Mouse (Mus musculus) granulocyte monocyte progenitor cell, adult 5-6 weeks (primary cell): Measurements from ENCODE around the gene Gm49318. TPM values are rescaled to one million over a fixed set of nuclear protein-coding genes. Genes with fewer than 3 reads are reported as not detected.
A peak's percentile ranks its signal among the peaks of the same experiment; 100 is the strongest.

ENCODE experiments used
- ATAC-seq: replicated peaks from 2 replicates; pipeline ENCODE4 v1.8.0; 2016; ENCODE audit warnings: mild to moderate bottlenecking, moderate TSS enrichment, inconsistent platforms; ENCODE audit not compliant: poor library complexity, severe bottlenecking
- total RNA-seq, 2 experiments: library from RNA; stranded (forward) in 1 of 2; stranded (reverse) in 1 of 2; fragments of 200-712, 200-1000 nt in 1 of 2; fragments of >200 nt in 1 of 2; fragmentation: Nextera tagmentation in 1 of 2; gene quantifications; 2 replicates each; pipeline ENCODE4 v1.2.3; 2014 to 2017

Gm49318 gene
- total RNA-seq, 2 experiments from 2014 or later = not detected

GRCm38 (mm10) chr9:22037826-22038225, 33.2 kb downstream of the Gm49318 start:
- no peak for ATAC-seq

- ATAC-seq = no peak
Measured at GRCm38 (mm10) chr9:22035300-22036044, 35.6 kb downstream of the Gm49318 start.

- ATAC-seq = no peak
Measured at GRCm38 (mm10) chr9:22030386-22030785, 40.7 kb downstream of the Gm49318 start.

GRCm38 (mm10) chr9:22028467-22028866, 42.6 kb downstream of the Gm49318 start:
- no peak for ATAC-seq

GRCm38 (mm10) chr9:22024592-22024991, 46.5 kb downstream of the Gm49318 start:
- ATAC-seq = no peak

- ATAC-seq = no peak
Measured at GRCm38 (mm10) chr9:22017208-22017825, 53.7 kb downstream of the Gm49318 start.

- no peak for ATAC-seq
Measured at GRCm38 (mm10) chr9:22016245-22016644, 54.8 kb downstream of the Gm49318 start.

- ATAC-seq = 0 out of 2 replicates have a peak, but pooled peaks have one; percentile 15
Measured at GRCm38 (mm10) chr9:22012731-22013130, 58.3 kb downstream of the Gm49318 start.

- no peak for ATAC-seq
Measured at GRCm38 (mm10) chr9:22011055-22011454, 60.0 kb downstream of the Gm49318 start.

GRCm38 (mm10) chr9:22004546-22004945, 66.5 kb downstream of the Gm49318 start:
- ATAC-seq = no peak

GRCm38 (mm10) chr9:22003163-22003554, 67.9 kb downstream of the Gm49318 start:
- ATAC-seq = peak; percentile 65

GRCm38 (mm10) chr9:22002194-22003162, 68.6 kb downstream of the Gm49318 start, which contains the start of the genes Ccdc151 and Prkcsh:
Ccdc151 (minus strand) TSS chr9:22002634.
Prkcsh (plus strand) TSS chr9:22002806.
- peak; percentile 93 for ATAC-seq

- ATAC-seq = no peak
Measured at GRCm38 (mm10) chr9:22001633-22002032, 69.4 kb downstream of the Gm49318 start.

- no peak for ATAC-seq
Measured at GRCm38 (mm10) chr9:22000296-22000695, 70.8 kb downstream of the Gm49318 start.

- ATAC-seq = no peak
Measured at GRCm38 (mm10) chr9:21996178-21996867, 74.7 kb downstream of the Gm49318 start.

GRCm38 (mm10) chr9:21992227-21992626, 78.8 kb downstream of the Gm49318 start:
- no peak for ATAC-seq

GRCm38 (mm10) chr9:21989230-21990110, 81.6 kb downstream of the Gm49318 start, which contains the start of gene Rgl3:
Rgl3 (minus strand) TSS chr9:21989446.
- peak; percentile 37; the same call in 1 of the 2 replicates for ATAC-seq

GRCm38 (mm10) chr9:21988421-21989101, 82.5 kb downstream of the Gm49318 start:
- ATAC-seq = peak; percentile 43
